Mouse (Mus musculus): ENCODE results near the gene Dnajc4.

Dnajc4 gene

DNA sequence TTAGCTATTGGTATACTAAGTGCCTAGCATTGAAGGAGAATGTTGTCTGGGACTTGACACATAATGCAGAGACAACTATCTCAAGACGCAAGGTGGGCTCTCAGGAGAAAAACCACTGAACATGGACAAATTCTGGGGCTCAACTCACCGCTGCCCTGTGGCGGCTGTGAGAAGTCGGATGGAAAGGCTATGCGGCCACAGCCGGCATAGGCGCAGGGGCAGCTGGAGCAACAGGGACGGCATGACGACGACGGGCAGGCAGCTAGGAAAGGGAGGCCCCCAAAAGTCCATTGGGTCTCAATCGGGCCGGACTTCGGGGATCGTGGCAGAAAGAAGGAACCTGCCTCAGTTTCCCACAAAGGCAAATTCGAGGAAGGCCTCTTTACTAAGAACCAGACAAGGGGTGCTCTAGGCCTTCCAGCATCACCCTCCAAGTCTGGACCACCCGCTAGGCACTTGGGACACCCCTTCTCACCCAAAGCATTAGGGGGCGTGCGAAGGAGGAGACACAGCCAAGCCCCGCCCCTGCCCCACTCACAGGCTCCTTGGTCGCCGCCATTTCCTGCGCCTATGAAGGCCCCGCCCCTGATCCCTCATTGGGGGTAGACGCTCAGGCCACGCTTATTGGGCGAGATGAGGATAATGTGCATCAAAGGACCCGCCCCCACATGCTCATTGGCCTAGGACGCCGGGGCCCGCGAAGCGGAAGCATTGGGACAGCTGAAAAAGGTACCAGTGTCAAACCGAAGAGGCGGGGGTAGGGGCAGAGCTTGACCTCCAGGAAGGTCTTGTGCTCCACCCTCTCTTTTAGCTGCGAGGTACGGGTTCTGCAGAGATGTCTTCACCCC, at the start of gene Dnajc4:
TSS of gene Dnajc4 (minus strand) at position 562 of the 848 bp plus-strand sequence.
- DNase-seq (ENCODE audit: low spot score in 2 of 2) = peak; percentile 98

DNA sequence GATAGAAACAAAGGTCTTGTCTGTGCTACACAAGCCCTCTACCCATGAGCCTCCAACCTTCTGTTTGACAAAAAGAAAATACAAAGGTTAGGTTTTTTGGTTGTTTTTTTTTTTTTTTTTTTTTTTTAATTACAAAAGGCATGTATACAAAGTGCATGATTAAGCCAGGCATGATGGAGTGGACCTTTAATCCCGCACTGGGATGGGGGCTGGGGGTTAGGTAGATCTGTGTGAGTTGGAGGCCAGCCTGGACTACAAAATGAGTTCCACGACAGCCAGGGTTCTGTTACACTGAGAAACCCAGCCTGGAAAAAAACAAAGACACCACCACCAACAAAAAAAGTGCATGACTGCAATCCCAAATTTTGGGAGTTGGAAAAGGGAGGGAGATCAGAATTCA, 48.8 kb upstream of the Dnajc4 start:
- DNase-seq (ENCODE audit: low spot score in 2 of 2) = no peak

DNA sequence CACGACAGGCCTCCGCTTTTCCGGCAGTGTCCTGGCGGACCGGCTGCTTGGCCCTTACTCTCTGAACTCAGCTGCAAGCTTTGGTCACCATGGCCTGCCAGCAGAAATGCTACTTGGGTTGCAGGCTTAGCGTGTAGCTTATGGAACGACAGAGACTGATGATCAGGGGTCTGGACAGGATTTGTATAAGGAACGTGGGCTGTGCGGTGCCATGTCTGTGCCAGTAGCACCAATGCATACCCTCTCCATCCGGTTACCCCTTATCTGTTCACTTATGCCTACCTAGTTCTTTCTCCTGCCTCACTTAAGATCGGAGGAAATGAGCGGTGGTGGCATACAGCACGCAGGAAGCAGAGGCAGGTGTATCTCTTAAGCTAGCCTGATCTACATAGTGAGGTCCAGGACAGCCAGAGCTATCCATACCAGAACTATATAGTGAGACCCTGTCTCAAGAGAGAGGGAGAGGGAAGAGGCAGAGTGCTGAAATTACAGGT, 48.3 kb upstream of the Dnajc4 start:
- no peak for DNase-seq (ENCODE audit: low spot score in 2 of 2)

DNA sequence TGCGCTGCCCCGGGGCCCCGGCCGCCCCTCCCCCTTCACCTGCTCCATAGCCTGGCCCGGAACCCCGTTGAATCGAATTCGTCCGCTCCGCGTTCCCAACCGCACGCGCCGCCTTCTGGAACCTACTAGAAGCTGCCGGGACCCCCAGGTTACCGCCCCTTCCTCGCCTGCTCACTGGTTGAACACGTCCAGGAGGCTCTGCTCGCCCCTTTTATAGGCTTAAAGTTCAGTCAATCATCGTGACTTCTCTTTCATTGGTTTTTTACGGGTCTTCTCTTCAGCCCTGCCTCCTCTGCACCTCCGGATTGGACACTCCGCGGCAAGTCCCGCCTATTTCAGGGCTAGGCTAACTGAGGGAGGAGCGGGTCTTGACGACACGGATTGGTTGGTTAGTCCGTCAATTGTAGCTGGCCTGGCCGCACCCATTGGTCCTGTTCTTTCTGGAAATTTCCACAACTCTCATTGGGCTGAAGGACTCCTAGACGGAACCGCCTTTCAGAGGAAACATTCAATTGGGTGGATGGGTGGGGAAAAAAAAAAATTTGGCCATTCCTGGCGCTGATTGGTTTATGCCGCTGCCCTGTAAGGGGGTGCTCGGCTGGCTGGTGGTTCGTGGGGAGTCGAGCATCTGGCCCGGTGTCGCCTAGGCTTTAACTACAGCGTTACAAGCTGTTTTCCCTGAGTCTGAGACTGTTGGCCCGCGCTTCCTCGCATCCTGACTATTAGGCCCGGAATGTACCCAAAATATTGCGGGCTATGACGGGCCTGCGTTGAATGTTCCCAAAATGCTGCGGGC, 47.7 kb upstream of the Dnajc4 start, which contains the start of gene Stip1:
TSS of gene Stip1 (minus strand) at position 127 of the 796 bp plus-strand sequence.
- peak; percentile 100 for DNase-seq (ENCODE audit: low spot score in 2 of 2)

DNA sequence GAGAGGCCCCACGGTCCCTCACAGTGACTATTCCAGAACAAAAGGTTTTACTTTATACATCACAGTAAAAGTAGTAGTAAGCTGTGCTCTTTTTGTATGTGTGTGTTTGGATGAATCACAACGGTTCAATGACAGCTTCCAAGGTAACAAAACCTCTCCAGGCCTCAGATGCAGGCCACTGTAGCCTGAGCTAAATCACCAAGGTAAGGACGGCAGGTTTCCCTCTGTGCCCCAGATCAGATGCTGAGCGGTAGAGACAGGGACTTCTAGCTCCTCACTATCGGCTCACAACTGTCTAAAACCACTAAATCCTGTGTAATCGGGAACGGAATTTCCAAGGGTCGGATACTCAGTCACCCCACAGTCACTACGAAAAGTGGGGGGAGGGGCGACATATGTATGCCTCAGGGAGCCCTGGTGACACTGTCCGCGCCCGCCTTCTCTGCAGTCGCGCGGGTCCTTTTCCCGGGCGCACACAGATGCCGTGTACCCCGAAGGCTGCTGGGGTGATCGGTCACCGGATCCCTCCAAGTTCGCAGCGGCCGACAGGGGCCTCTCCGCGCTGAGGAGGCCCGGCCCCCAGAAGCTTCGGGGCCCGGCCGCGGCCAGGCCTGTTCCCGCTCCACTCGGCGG, 46.8 kb upstream of the Dnajc4 start:
- peak; percentile 75 to 79 for DNase-seq (ENCODE audit: low spot score in 2 of 2)

DNA sequence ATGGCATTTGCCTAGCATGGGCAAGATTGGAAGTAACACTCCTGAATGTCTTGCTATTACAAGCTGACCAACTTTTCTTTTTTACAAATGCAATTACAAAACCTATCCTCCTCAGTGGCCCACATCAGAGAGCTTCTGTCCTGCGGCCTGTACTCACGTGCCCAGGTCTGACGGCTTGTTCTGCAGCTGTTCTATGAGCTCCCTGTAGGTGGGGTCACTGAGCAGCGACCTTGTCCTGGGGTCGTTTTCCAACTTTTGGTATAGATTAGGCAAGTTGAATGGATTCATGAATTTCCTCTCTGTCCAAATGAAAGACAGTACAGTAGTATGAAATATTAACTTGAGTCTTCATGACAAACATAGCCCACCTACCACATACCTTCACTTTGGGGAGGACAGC, 41.6 kb upstream of the Dnajc4 start:
- no peak for DNase-seq (ENCODE audit: low spot score in 2 of 2)

DNA sequence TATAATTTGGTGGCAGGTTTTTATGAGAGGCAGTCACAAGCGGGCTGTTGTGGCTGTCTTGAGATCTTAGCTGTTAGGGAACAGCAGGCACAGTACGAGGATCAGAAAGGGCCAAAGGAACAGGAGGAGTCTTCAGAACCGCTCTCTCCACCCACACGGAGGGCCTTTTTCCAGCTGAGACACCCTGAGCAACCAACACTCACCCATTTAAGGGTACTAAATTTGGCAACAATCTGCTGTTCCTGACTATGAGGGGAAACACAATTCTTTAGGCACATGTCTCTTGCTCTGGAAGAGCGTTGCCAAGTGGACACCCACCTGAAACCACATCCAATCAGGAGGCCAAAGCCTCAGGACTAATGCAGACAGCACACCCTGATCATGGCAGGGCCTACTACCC, 37.2 kb upstream of the Dnajc4 start:
- DNase-seq (ENCODE audit: low spot score in 2 of 2) = peak; percentile 53 to 73

DNA sequence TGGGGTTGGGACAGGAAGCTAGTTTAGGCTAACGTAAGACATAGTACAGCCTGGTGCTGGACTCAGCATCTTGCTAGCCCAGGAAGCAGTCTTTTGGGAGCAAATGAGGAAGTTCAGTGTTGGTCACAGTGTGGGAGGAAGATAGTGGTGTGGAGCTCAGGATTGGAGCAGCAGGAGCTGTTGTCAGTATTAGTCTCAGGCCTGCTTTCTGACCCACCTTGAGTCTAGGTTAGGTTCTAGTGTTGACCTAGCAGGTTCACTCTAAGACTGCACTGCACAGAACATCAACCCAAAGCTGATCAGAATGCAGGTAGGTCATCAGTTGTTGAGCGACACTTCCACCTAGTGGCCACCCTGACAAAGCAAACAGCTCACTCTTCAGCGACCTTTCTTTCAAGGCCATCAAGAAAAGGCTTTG, 27.9 kb upstream of the Dnajc4 start:
- DNase-seq (ENCODE audit: low spot score in 2 of 2) = no peak

DNA sequence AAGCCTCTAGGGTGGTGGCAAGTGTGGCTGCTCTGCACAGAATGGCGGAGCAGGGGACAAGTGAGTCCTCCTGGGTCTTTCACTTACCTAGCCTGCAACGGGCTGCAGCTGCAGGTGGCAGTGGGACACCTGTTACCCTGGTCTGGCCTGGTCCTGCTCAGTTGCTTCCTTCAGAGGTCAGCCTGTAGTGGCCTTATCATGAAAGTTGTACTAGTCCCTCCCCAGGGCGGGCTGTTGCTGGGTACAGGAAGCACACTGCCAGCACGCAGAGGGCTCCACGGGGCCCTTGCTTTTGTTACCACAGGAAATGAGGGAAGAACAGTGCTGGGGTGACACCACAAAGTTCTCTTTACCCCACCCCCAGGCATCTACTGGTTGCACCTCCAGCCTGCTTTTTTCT, 26.8 kb upstream of the Dnajc4 start, which contains the start of gene Fermt3:
TSS of gene Fermt3 (minus strand) at position 279 of the 400 bp plus-strand sequence.
- DNase-seq (ENCODE audit: low spot score in 2 of 2) = peak; percentile 57 to 67

DNA sequence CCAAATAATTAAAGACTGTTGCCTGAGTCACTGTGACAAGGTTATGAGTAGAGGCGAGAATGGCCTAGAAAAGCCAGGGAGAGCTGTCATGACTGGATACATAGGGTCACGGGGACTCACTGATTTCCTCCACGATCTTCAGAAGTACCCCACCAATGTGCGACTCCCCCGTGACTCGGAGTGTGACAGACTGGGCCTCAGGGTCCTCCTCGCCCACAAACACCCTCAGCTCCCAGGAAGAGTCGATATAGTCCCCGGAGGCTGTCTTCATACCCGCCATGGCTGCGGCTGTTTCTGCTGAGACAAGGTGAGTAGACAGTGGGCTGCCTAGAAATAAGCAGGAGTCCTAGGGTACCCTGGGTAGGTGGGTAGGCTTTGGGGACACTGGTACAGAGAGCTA, 26.2 kb upstream of the Dnajc4 start:
- DNase-seq (ENCODE audit: low spot score in 2 of 2) = no peak

DNA sequence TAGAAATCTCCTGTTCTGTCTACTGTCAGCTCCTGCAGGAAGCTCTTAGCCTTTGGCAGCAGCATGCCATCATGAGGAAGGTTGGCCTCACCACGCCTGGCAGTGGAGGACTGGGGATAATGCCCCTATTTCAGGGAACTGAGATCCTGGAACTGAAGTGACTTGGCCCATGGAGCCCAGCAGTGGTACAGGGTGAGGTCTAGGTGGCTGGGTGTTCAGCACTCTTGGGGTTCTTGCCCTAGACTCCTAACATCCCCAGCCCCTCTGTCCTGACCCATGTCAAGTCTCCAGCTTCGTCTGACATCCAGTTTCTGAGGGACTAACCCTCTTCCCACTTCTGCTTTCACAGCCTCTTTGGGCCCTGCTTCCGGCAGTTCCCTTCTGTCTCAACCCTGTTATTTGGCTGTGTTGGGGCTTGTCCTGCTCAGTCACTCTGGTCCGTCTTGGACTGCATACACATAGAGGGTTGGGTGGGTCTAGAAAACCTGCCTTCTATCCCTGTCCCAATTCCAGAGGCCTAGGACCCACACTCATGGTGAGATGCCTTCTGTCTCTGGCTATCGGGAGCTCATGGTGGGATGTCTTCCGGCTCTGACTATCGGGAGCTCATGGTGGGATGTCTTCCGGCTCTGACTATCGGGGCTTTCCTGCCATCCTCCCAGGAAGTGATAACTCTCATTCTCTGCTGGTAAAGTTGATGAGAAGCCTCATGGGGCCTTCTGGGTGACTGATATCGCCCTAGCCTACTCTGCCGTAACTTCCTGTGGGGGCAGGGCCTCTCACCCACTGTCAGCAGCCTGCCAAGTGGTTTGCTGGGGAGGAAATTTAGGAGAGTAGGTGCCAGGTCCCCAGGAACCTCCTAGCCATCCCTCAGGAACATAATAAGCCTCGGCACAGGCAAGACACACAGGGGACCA, 25.4 kb upstream of the Dnajc4 start:
- no peak for DNase-seq (ENCODE audit: low spot score in 2 of 2)

DNA sequence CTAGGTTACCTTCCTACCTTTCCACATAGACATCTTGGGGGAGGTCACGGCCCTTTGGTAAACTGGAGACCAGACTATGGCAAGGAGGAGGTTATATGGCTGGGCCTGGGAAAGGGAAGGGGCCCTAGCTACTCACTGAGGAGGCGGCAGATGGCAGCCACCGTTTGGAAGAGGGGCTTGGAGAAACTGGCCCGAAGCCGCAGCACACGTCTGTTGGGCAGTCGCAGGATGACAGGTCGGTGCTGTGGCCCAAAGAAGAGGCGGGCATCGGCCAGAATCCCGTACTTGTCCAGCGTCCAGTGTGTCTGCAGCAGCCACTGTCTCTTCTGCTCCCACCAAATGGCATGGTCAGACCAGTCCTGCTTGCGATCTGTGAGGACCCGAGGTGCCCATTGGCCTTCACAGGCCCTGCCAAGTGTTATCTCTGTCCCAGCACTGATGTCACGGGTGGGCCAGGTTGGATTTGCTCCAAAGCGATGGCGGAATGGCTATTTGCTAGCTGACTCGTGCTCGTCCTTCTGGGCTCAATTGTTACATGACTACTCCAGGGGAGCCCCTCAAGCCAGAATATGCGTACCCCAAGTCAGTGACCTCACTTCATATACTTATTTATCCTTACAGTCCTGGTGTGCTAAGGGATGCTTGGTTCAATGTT, 22.2 kb upstream of the Dnajc4 start:
- DNase-seq (ENCODE audit: low spot score in 2 of 2) = no peak

DNA sequence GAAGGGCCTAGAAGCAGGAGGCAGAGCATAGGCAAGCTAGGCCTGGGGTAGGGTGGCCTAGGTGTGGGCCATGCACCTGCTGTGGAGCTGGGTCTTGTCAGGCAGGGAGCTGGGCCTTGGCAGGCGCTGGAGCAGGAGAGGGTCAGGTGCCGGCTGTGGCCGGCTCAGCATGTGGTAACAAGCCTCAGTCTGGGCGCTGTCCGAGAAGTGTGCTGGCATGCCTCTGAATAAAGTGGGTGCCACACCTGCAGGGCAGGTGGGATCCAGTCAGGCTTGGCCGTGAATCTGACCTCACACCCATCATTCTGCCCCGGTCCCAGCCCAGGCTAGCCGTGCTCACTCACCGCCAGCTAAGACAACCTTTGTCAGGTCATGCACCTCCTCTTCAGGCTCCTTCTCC, 21.6 kb upstream of the Dnajc4 start:
- no peak for DNase-seq (ENCODE audit: low spot score in 2 of 2)

DNA sequence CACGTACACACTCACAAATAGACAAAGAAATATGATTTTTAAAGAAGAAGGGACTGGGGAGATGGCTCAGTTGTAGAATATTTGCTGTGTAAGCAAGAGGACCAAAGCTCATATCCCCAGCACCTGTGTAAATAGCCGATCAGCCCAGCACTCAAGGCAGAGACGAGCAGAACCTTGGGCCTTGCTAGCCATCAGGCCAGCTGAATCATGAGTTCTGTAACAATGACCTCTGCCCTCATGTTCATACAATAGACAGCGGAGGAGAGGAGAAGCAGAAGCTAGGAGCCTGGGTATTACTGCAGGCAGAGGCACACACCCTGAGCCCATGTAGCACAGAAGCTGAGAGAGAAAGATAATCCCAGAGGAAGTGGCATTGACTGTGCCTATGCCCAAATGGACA, 20.1 kb upstream of the Dnajc4 start:
- DNase-seq (ENCODE audit: low spot score in 2 of 2) = no peak

DNA sequence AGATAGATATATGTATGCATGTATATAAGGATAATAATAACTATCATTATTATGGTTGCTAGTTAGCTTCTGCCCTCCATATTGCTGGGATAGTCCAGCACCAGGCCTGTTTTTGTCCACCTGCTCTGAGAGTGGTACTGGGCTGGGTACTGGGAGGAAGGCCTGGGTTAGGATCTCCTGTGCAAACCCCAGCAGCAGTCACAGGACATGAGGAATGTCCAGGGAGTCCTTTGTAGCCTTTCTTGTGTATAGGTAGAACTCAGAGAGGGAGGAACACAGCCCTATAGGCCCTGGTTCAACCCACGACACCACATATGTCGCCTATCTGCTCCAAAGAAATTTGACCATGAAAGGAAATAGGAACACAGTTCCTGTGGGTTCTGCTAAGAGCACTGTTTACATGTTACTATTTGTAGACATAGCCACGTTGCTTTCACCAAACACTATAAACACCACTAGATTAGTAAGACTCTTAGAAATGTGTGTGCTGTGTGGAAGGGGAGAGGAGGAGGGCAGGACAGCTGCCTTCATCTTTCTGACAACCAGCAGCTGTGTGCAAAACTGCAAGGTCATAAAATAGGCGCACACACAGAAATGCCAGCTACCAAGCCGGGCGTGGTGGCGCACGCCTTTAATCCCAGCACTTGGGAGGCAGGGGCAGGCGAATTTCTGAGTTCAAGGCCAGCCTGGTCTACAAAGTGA, 14.7 kb upstream of the Dnajc4 start:
- no peak for DNase-seq (ENCODE audit: low spot score in 2 of 2)

DNA sequence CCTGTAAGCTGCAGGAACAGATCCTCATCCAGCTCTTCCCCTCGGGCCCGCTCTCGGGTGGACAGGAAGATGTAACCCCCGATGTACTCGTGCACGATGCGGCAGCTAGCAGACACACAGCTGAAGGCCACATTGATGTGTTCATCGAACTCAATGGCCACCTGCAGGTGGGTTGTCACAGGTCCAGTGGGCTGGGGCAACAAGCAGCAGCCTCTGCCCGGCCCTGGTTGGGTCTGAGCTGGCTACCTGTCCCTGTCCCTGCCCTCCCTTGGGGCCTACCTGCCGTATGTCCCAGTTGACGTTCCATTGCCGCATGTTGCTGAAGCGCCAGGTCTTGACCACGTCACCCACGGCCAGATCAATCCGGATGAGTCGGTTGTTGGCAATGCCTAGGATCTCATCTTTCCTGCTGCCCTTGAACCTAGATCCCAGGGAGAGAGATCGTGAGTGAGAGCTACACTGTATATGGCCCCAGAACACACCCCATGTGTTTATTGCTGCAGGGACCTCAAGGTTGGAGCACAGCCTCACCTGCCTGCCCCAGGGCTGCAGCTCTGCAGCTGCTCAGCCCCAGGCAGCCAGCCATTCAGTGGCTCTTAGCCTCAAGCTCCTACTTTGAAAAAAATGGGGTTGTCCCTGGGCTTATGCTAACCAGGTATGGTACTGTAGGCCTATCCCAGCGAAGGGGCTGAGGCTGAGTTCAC, 7.1 kb upstream of the Dnajc4 start:
- no peak for DNase-seq (ENCODE audit: low spot score in 2 of 2)

DNA sequence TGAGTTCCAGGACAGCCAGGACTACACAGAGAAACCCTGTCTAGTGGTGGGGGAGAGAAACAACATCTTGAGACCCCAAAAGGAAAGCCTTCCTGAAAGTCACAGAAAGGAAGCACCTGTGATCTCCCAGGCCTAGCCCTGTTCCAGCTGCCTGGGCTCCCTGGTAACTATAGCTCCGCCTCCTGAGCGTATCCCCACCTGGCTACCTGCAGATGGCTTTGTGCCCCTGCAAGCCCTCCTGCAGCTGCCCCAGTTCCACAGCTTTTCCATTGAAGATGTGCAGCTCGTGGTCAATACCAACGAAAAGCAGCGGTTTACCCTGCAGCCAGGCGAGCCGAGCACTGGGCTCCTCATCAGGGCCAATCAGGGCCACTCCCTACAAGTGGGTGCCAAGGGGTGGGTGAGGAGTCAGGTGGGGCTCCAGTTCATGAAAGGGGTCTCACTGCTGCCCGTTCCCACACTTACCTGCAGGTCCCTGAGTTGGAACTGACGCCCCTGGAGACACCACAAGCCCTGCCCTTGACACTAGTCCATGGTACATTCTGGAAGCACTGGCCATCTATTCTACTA, 5.4 kb upstream of the Dnajc4 start:
- DNase-seq (ENCODE audit: low spot score in 2 of 2) = no peak

DNA sequence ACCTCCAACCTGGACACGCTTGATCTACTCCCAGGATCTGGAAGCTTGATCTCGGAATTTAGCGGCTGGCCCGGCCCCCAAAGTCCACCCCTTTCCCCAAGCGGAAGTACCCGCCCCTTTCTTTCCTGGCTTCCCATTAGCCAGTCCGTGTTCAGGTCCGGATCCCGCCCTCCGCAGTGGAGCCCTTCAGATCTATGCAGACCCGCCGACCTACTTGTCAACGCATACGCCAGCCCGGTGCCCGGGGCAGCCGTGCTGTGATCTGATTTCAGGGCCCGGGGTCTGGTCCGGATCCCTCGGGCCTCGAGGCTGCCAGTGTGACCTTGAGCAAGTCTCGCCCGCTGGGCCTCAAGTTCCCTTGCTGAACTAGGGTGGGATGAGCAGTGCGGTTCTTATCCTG, 3.6 kb upstream of the Dnajc4 start, which contains the start of the genes Nudt22 and Trpt1:
TSS of gene Nudt22 (minus strand) at position 112 of the 400 bp plus-strand sequence.
TSS of gene Trpt1 (plus strand) at position 126 of the 400 bp plus-strand sequence.
- peak; percentile 90 for DNase-seq (ENCODE audit: low spot score in 2 of 2)
